Mouse (Mus musculus): ENCODE results near the gene Mfge8.
A peak's percentile ranks its signal among the peaks of the same experiment; 100 is the strongest.

Mfge8 gene

GRCm38 (mm10) chr7:79129883-79130282, 19.0 kb downstream of the Mfge8 start:
- DNase-seq: no peak

GRCm38 (mm10) chr7:79123465-79123864, 25.4 kb downstream of the Mfge8 start:
- DNase-seq: no peak

DNA sequence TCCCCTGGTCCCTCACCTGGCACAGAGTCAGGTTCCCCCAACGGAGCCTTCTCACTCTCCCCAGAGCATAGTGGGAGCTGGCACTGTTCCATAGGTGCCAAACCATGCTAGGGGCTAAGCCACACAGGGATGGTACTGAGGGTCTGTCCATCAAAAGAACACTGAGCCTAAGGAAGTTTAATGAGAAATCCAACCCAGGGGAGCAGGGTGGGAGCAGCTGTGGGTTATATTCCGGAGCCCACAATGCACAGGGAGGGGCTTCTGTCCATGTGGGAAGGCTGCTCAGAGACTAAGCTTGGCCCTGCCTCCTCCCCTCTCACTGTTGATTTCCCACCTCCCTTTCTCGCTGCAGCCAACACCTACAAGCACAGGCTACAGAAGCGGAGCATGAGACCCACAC, 35.0 kb downstream of the Mfge8 start:
- no peak for DNase-seq

GRCm38 (mm10) chr7:79096492-79096891, 52.4 kb downstream of the Mfge8 start:
- no peak for DNase-seq

- DNase-seq: peak; percentile 16
Measured at GRCm38 (mm10) chr7:79089111-79089510, 59.7 kb downstream of the Mfge8 start.

All from thymus, postnatal 25 days (tissue).